Mouse (Mus musculus) embryo, embryonic 9.5 days (tissue): ENCODE data around the gene Veph1.

Experiments used
- DNase-seq: peaks from one replicate; pipeline ENCODE4 v3.0.0-alpha.2; 2017; ENCODE audit errors: extremely low spot score

Veph1 gene

GRCm38 (mm10) chr3:66224931-66225537, 71.6 kb downstream of the Veph1 start:
- DNase-seq: no peak

GRCm38 (mm10) chr3:66221243-66221611, 75.4 kb downstream of the Veph1 start:
- DNase-seq: peak; percentile 68

- peak; percentile 66 for DNase-seq
Measured at GRCm38 (mm10) chr3:66220554-66221242, 75.9 kb downstream of the Veph1 start.

DNA sequence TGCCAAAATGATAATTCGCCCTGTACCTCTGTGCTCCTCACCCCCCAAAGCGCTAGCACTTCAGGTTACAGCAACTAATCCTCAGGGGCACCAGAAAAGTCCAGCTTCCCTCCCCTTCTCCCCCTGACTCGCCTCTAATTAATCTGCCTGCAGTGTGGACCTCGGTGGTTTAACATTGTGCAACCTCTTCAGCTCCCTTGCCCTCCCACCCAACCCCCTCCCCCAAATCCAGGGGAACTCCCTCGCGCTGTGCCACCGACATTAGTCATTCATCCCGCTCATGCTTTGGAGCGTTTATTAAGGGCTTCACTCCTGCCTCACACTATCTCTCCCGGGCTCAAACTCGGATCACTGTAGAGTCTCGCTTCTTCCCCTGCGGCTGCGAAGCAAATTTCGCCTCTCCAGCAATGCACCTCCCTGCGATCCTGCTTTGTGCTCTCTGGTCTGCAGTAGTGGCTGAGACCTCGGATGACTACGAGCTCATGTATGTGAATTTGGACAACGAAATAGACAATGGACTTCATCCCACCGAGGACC, 76.9 kb downstream of the Veph1 start, which contains the start of gene Ptx3:
TSS of gene Ptx3 (plus strand) at position 256 of the 537 bp plus-strand sequence.
- DNase-seq: peak; percentile 66

- DNase-seq: peak; percentile 9
Measured at GRCm38 (mm10) chr3:66215759-66216158, 80.9 kb downstream of the Veph1 start.

GRCm38 (mm10) chr3:66213524-66213923, 83.1 kb downstream of the Veph1 start:
- no peak for DNase-seq

DNA sequence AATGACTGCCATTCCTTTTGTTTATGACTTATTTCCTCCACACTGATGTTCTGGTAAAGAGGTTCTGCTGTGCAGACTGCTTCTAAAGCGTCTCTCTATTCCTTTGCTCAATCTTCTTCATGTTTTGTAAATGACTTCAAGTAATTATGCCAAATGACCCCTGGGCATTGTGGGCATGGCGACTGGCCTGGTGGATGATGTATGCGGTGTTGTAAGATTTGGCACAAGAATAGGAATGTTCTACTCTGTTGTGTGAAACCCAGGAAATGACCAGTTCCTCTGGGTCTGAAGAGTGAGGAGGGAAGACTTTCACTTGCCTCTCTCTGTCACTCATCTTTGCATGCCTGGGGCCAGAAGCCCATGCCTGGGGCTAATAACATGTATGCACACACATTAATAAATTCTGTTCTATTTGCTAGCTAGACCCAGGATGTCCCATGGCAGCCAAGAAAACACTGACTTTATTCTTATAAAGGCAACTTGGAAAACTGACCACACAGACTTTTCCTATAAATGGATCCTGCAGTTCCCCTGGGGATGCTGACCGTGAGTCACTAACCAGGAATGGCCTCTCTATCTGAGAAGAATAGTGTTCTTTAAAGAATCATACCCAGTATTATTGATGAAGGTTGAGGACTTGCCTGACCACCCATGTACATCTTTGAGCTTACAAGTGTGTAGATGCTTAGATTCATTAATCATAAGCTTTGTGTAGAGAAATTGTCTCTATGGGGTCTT, 87.6 kb downstream of the Veph1 start:
- no peak for DNase-seq

GRCm38 (mm10) chr3:66193910-66194562, 102.6 kb downstream of the Veph1 start:
- DNase-seq: no peak

DNA sequence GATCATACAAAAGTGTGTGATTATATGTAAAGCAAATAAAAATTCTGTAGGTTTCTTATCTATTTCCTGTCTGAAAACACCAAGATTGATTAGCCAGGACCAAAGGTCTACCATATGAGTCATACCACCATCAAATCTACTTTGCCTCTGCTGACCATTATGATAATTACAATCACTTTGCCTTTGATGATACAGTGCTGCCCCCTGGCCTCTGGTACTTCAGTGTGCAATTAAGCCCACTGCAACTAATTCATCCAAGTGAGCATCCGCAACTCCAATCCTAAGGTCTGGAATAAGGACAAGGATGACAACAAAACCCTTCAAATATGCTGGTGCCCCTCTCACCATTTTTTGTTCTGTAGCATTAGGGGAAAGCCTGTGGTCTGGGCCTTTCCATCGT, 117.0 kb downstream of the Veph1 start:
- no peak for DNase-seq

DNA sequence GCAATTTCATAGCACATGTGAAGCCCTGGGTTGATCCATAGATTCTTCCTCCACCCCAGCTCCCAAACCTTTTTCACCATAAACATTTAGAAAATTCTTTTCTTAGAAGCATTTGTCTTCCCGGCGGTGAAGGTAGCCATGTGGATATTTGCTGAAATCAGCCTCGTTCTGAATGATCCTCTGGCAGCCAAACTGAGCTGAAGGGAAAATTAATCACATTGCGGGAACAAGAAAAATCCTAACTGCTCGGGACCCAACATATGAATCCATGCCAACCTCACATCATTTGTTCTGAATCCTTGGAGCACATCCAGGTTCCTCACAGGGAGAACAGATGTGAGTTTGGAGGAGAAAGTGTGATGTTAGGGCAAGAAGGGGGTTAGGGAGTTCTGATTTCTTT, 123.7 kb downstream of the Veph1 start:
- DNase-seq: no peak

DNA sequence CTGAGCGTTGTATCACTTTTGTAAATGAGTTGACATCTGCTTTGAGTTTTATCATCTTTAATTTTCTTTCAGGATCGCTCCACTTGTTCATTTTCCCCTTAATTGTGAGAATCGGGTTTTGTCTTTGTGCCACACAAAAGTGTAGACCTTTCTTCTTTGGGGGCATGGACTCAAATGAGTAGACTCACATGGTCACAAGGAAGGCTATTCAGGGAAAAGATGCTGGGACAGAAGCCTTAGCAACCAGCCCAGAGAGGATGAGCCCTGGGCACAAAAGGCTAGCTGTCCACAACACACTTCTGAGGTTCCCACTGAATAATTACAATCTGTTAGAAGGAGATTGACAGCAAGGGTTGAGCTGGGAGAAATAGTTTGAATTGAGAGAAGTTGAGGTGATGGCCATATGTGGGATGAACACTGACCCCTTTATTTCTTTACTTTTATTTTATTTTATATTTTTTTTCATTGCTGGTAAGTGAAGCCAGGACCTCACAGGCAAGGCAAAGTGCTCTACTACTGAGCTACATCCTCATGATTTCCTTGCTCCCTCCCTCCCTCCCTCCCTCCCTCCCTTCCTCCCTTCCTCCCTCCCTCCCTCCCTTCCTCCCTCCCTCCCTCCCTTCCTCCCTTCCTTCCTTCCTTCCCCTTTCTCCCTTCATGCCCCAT, 126.6 kb downstream of the Veph1 start:
- DNase-seq: peak; percentile 31

DNA sequence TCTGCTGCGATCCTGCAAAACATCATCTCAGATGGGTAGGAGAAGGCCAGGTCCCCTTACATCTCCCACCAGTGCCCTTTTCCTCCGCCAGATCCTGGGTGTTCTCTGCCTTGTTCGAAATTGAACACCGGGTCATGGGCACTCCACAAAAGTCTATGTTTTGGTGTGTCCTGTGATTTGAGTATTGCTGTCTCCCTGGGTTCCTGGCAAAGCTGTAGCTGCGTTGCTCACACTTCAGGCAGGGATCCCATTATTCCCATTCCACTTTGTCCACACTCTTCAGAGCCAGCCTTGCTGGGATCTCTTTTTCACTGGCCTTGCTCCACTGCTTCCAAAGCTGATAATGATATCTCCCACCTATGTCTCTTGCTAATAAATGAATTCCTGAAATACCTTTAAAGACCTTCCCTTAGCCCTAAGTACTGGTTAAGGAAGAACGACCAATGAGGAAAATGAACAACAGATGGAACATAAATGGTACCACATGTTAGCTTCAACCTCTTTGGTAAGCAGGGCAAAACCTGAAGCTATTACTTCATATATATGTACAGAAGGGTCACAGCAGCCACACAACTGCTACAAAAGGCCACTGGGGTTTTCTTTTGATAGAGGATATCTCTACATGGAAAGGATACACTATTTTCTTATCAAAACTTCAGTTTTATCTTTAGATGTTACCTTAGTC, 129.9 kb downstream of the Veph1 start:
- peak; percentile 33 for DNase-seq

GRCm38 (mm10) chr3:66165026-66165425, 131.6 kb downstream of the Veph1 start:
- DNase-seq: no peak

DNA sequence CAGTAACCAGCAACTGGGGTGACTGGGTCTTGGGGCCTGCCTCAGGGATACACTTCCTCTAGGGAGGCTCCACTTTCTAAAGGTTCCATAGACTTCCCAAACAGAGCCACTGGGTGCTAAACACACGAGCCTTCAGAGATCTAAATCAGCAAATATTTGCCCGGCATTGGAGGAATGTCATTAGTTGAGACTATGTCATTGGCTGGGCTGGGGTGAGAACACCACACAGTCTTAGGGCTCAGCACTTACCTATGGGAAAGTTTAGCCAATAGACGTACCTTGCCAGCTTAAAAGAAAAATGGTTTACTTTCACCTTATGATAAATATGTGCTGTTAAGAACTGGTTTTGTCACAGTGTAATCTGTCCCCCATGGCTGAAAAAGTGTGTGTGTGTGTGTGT, 132.1 kb downstream of the Veph1 start:
- no peak for DNase-seq

- DNase-seq: no peak
Measured at GRCm38 (mm10) chr3:66162612-66163011, 134.0 kb downstream of the Veph1 start.

GRCm38 (mm10) chr3:66157947-66158346, 138.7 kb downstream of the Veph1 start:
- DNase-seq: no peak

DNA sequence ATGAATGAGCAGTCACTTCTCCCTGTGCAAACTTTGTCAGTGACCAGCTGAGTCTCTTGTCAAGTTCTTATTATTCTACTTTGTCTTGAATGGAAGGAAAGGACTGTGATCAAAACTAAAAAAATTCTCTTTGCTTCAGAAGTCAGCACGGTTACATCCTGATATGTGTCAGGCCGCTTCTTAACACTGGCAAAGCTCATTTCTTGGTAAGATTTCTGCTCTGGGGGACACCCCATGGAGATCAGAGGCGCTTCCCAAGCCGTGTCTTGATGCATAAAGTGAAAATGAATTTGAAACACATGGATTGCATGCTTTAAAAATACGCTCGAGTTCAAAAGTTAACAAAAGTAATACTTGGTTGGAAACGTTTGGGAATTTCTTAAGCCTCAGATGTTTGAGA, 159.0 kb downstream of the Veph1 start:
- no peak for DNase-seq

GRCm38 (mm10) chr3:66131264-66131950, 165.2 kb downstream of the Veph1 start:
- no peak for DNase-seq

GRCm38 (mm10) chr3:66129689-66130088, 166.9 kb downstream of the Veph1 start:
- DNase-seq: no peak

- no peak for DNase-seq
Measured at GRCm38 (mm10) chr3:66105493-66105892, 191.1 kb downstream of the Veph1 start.

DNA sequence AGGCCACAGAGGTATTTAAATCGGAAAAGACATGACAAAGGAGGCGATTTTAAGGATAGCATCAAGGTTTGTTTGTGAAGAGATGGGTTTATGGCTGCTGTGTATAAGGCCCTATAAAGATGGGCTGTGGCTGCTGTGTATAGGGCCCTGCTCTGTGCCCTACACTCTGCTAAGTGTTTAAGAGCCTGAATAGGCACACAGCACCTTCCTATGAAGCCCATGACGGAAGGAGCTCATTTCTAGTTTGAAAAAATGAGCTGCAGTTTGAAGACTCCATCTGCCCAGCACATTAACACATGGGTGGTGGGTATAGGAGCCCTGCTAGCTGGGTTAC, 194.1 kb downstream of the Veph1 start:
- no peak for DNase-seq
